Mouse (Mus musculus) B cell, adult 67 days (primary cell): ENCODE data around the gene Ccdc86. TPM values are rescaled to one million over a fixed set of nuclear protein-coding genes. Genes with fewer than 3 reads are reported as not detected.

Source experiments
- total RNA-seq, 2 experiments: library from RNA; stranded (reverse); gene quantifications; 4 replicates each; pipeline ENCODE4 v1.2.4; 2023

The Ccdc86 gene
- 10 to 100 TPM; 44.1 to 55.0 TPM for total RNA-seq

GRCm38 (mm10) chr19:10949112-10949511, at the start of gene Ccdc86:
TSS of gene Ccdc86 (minus strand) at chr19:10949266.

GRCm38 (mm10) chr19:10993150-10993549, 44.1 kb upstream of the Ccdc86 start, which contains the start of gene Ms4a15:
TSS of gene Ms4a15 (minus strand) at chr19:10993250.

GRCm38 (mm10) chr19:10974238-10974865, 25.3 kb upstream of the Ccdc86 start, which contains the start of gene Ms4a10:
TSS of gene Ms4a10 (minus strand) at chr19:10974670.

DNA sequence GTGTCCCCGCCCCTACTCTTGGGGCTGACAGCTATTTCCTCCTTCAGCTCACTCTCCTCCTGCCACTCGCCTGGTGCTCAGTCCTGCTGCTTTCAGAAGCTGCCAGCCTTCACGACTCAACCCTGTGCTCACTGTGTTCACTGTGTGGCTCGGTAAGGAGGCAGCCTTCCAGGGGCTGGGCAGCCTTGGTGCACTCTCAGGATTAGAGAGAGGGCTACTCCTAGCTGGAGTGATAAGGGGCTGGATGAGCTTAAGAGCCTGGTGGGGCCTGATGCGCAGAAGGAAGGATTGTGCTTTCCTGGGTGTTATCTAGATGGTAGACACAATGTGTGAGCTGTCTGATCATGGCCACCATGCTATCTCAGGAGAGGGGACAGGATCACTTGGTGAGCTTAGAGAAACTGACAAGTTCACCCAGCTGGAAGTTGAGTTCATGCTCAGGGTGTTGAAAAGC, 11.9 kb downstream of the Ccdc86 start, which contains the start of gene Ptgdr2:
Gene Ptgdr2, plus strand, starts transcription at position 51 of the 454 bp plus-strand sequence.

DNA sequence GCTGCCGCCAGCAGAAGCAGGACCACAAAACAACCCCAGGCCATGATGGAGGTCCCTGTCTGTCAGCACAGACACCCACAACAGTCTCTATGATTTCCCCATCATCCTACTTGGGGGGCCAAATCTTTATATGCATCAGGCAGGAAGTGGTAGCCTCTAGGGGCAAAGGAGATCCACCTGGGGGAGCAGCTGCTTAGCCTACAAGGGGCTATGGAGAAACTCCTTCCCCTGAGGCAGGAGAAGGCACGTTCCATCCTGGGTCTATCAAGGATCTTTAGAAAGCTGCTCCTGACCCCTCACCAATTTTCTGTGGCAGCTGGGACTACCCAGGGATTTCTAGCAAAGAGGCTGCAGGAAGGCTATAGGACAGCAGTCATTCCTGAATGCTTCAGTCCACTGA, 28.5 kb downstream of the Ccdc86 start, which contains the start of gene Zp1:
Gene Zp1, minus strand, starts transcription at position 101 of the 400 bp plus-strand sequence.

GRCm38 (mm10) chr19:10895016-10895528, 54.0 kb downstream of the Ccdc86 start, which contains the start of gene Prpf19:
TSS of gene Prpf19 (plus strand) at chr19:10895231.

Other genes with a start within 250 kb of the Ccdc86 start
- gene Cd5, start 210.3 kb downstream of the Ccdc86 start, total RNA-seq: 1 to 10 TPM; 1.8 to 1.9 TPM
- 1 to 10 TPM in 1 of 2 experiments, not detected in 1; 1.2 TPM for gene Cd6, start 119.2 kb downstream of the Ccdc86 start, total RNA-seq
- 10 to 100 TPM; 27.5 to 29.0 TPM for gene Slc15a3, start 109.5 kb downstream of the Ccdc86 start, total RNA-seq
- under 1 TPM in 1 of 2 experiments, not detected in 1; 0.65 TPM for gene Tmem132a, start 79.3 kb downstream of the Ccdc86 start, total RNA-seq
- 10 to 100 TPM; 26.1 to 30.0 TPM for gene Tmem109, start 67.3 kb downstream of the Ccdc86 start, total RNA-seq
- gene Prpf19, start 54.0 kb downstream of the Ccdc86 start, total RNA-seq: 100 to 1,000 TPM; 122 to 135 TPM
- gene Zp1, start 28.6 kb downstream of the Ccdc86 start, total RNA-seq: not detected
- not detected for gene Ptgdr2, start 12.1 kb downstream of the Ccdc86 start, total RNA-seq
- gene Ms4a10, start 25.4 kb upstream of the Ccdc86 start, total RNA-seq: not detected
- not detected for gene Ms4a15, start 44.0 kb upstream of the Ccdc86 start, total RNA-seq
- not detected for gene Ms4a18, start 68.8 kb upstream of the Ccdc86 start, total RNA-seq
- gene Ms4a8a, start 131.8 kb upstream of the Ccdc86 start, total RNA-seq: not detected
- not detected for gene 1700017D01Rik, start 181.6 kb upstream of the Ccdc86 start, total RNA-seq
- gene 1700025F22Rik, start 216.1 kb upstream of the Ccdc86 start, total RNA-seq: not detected
- gene Ms4a13, start 247.5 kb upstream of the Ccdc86 start, total RNA-seq: not detected